In the genomic region with DNA sequence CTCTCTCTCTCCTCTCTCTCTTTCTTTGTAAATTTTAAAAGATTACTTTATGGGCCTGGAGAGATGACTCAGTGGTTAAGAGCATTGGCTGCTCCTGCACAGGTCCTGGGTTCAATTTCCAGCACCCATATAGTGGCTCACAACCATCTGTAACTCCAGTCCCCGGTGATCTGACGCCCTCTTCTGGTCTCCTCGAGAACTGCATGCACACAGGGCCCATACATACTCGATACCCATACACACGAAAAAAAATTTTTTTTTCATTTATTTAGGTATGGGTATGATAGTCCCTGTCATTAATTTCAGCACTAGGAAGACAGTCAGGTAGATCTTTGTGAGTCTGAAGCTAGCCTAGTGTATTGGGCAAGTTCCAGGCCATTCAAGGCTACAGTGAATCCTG, we compare ENCODE assay signal across 14 mouse cellular contexts. TPM values are rescaled to one million over a fixed set of nuclear protein-coding genes. Genes with fewer than 3 reads are reported as not detected.
A peak's percentile ranks its signal among the peaks of the same experiment; 100 is the strongest.
DNase-seq lines count a peak whose midpoint lies in the region; ATAC-seq and TF ChIP-seq lines count a peak whose summit lies in the region.
"Had no signal": no experiment of that assay in that cellular context is flagged by ENCODE, and none has a peak within 500 bp of the region (broad histone marks: within the 10 kb centered on the region; RNA-seq: fewer than 3 reads in every experiment).

No protein-coding gene starts in this region.

- no peaks in the 10 kb centered on the region for H3K27me3 ChIP-seq in forebrain, embryonic 15.5 days
- peaks cover 13% of the 10 kb centered on the region; the same call in 1 of the 2 replicates for H3K27me3 ChIP-seq in forebrain, embryonic 10.5 days (ENCODE audit: poor library complexity, severe bottlenecking)
- 0 out of 2 replicates have a peak, but pooled peaks cover 2% of the 10 kb centered on the region for H3K27me3 ChIP-seq in E14TG2a.4 (ENCODE audit: insufficient read depth, low read length)
- no peaks in the 10 kb centered on the region for H3K27me3 ChIP-seq in liver, embryonic 13.5 days

- no peak overlapping the region for H3K9ac ChIP-seq in forebrain, embryonic 15.5 days (replicated peaks)
- no peak overlapping the region for H3K9ac ChIP-seq in liver, embryonic 13.5 days

- no peak for DNase-seq in forebrain, embryonic 10.5 days (ENCODE audit: extremely low spot score, low spot score)
- DNase-seq in left cerebral cortex, adult 2 months (ENCODE audit: extremely low spot score in 1 of 2, low spot score in 2 of 2) = no peak
- no peak for DNase-seq in left cerebral cortex, postnatal 25 days (ENCODE audit: low spot score in 2 of 2)
- DNase-seq in liver, embryonic 13.5 days = no peak
- DNase-seq in adipocyte (ENCODE audit: low spot score) = no peak
- DNase-seq: adrenal gland, postnatal 25 days; gastrocnemius, postnatal 36 days; kidney, adult 18-20 months; left cerebral cortex, postnatal 4 days; lung, postnatal 36 days; right cerebral cortex, postnatal 4 days had no signal

- no peak overlapping the region for H3K4me3 ChIP-seq in forebrain, embryonic 15.5 days
- H3K4me3 ChIP-seq in forebrain, embryonic 10.5 days = no peak overlapping the region
- no peak overlapping the region for H3K4me3 ChIP-seq in left cerebral cortex, adult 2 months
- H3K4me3 ChIP-seq in E14TG2a.4 (replicated peaks; ENCODE audit: low read length) = no peak overlapping the region
- no peak overlapping the region for H3K4me3 ChIP-seq in liver, embryonic 13.5 days (replicated peaks)

- peaks cover 30% of the 10 kb centered on the region for H3K4me1 ChIP-seq in forebrain, embryonic 15.5 days
- peaks cover 43% of the 10 kb centered on the region for H3K4me1 ChIP-seq in forebrain, embryonic 10.5 days
- H3K4me1 ChIP-seq in E14TG2a.4 (replicated peaks; ENCODE audit: low read depth, low read length) = peaks cover 48% of the 10 kb centered on the region
- H3K4me1 ChIP-seq in liver, embryonic 13.5 days (replicated peaks) = peaks cover 25% of the 10 kb centered on the region

- H3K27ac ChIP-seq in forebrain, embryonic 15.5 days (replicated peaks) = no peak overlapping the region
- no peak overlapping the region for H3K27ac ChIP-seq in forebrain, embryonic 10.5 days
- H3K27ac ChIP-seq in left cerebral cortex, adult 2 months = no peak overlapping the region
- no peak overlapping the region for H3K27ac ChIP-seq in liver, embryonic 13.5 days

- H3K36me3 ChIP-seq in forebrain, embryonic 15.5 days = no peaks in the 10 kb centered on the region
- H3K36me3 ChIP-seq in forebrain, embryonic 10.5 days (replicated peaks) = 0 out of 2 replicates have a peak, but pooled peaks cover 3% of the 10 kb centered on the region
- no peaks in the 10 kb centered on the region for H3K36me3 ChIP-seq in E14TG2a.4 (ENCODE audit: insufficient read depth, low read length)
- no peaks in the 10 kb centered on the region; the same call in 1 of the 2 replicates for H3K36me3 ChIP-seq in liver, embryonic 13.5 days

- no peaks in the 10 kb centered on the region for H3K9me3 ChIP-seq in forebrain, embryonic 15.5 days
- H3K9me3 ChIP-seq in forebrain, embryonic 10.5 days = peaks cover under 1% of the 10 kb centered on the region
- H3K9me3 ChIP-seq in E14TG2a.4 (ENCODE audit: low read length) = no peaks in the 10 kb centered on the region
- no peaks in the 10 kb centered on the region for H3K9me3 ChIP-seq in liver, embryonic 13.5 days (replicated peaks)

- no peak for ATAC-seq in forebrain, embryonic 15.5 days (replicated peaks)
- no peak for ATAC-seq in liver, embryonic 13.5 days (ENCODE audit: low read depth)
- no peak for ATAC-seq in erythroblast, adult 5-6 weeks (replicated peaks; ENCODE audit: low FRiP score, poor library complexity, severe bottlenecking)

- peak; percentile 22 for TF ChIP-seq CTCF in left cerebral cortex, adult 2 months (IDR thresholded peaks at IDR 0.05)
- TF ChIP-seq CTCF in E14TG2a.4 (conservative IDR thresholded peaks at IDR 0.05; ENCODE audit: low read length) = peak; percentile 69

- 84% methylated on average over 5 of the region's 5 CpGs for WGBS in forebrain, embryonic 15.5 days
- WGBS in forebrain, embryonic 10.5 days = 78% methylated on average over 5 of the region's 5 CpGs
- 71% methylated on average over 5 of the region's 5 CpGs for WGBS in liver, embryonic 13.5 days (ENCODE audit: insufficient replicate concordance)

- H3K4me2 ChIP-seq in forebrain, embryonic 15.5 days (replicated peaks) = peak overlapping the region; percentile 57; the same call in 1 of the 2 replicates
- H3K4me2 ChIP-seq in liver, embryonic 13.5 days = peak overlapping the region; percentile 85; the same call in 1 of the 2 replicates

- intact Hi-C loops in left cerebral cortex, adult 2 months (cut with DNase I) = no loop called here
- intact Hi-C loops in left cerebral cortex, postnatal 25 days (cut with DNase I) = loop anchor here (5.0 kb wide), 1 partner anchor 244 kb away; no protein-coding TSS in a partner anchor

RNA-seq across cellular contexts. Expression of a gene that starts 59.3 kb away (rescaled TPM):
- 5.5 and 7.7 TPM in 2 replicates for polyA plus RNA-seq in forebrain, embryonic 15.5 days (2015; fragmentation: Nextera tagmentation; extraction: Ambion mirVana)
- 10.2 and 13.4 TPM in 2 replicates for polyA plus RNA-seq in forebrain, embryonic 10.5 days (2016; fragmentation: Nextera tagmentation; extraction: Ambion mirVana)
- 1 to 10 TPM; 1.8 to 2.3 TPM for total RNA-seq in left cerebral cortex, adult 2 months (2021)
- 1 to 10 TPM; 1.7 to 1.8 TPM for total RNA-seq in left cerebral cortex, postnatal 25 days (2021)
- polyA plus RNA-seq in liver, embryonic 13.5 days (2015; fragmentation: Nextera tagmentation; extraction: Ambion mirVana) = 27.4 and 29.1 TPM in 2 replicates
- total RNA-seq in erythroblast, adult 5-6 weeks (2015; ENCODE audit: low replicate concordance) = 5.6 and 6.7 TPM in 2 replicates
- total RNA-seq in erythroblast, adult 5-6 weeks (2017; ENCODE audit: low replicate concordance) = 11.3 and 11.8 TPM in 2 replicates

RNA-seq across cellular contexts. Expression of a gene that starts 59.5 kb away (rescaled TPM):
- polyA plus RNA-seq in forebrain, embryonic 15.5 days (2015; fragmentation: Nextera tagmentation; extraction: Ambion mirVana) = 303 and 307 TPM in 2 replicates
- 415 and 425 TPM in 2 replicates for polyA plus RNA-seq in forebrain, embryonic 10.5 days (2016; fragmentation: Nextera tagmentation; extraction: Ambion mirVana)
- total RNA-seq in left cerebral cortex, adult 2 months (2021) = 100 to 1,000 TPM; 179 to 192 TPM
- total RNA-seq in left cerebral cortex, postnatal 25 days (2021) = 100 to 1,000 TPM; 175 to 185 TPM
- 294 and 308 TPM in 2 replicates for polyA plus RNA-seq in liver, embryonic 13.5 days (2015; fragmentation: Nextera tagmentation; extraction: Ambion mirVana)
- 50.7 and 81.1 TPM in 2 replicates for total RNA-seq in erythroblast, adult 5-6 weeks (2015; ENCODE audit: low replicate concordance)
- 115 and 133 TPM in 2 replicates for total RNA-seq in erythroblast, adult 5-6 weeks (2017; ENCODE audit: low replicate concordance)
